Mouse (Mus musculus) kidney, embryonic 15.5 days (tissue): ENCODE data around the gene Cd47. TPM values are rescaled to one million over a fixed set of nuclear protein-coding genes. Genes with fewer than 3 reads are reported as not detected.
A peak's percentile ranks its signal among the peaks of the same experiment; 100 is the strongest.

Experiments
- ATAC-seq: fragments of 200-750 bp; cut with Nextera tagmentation; replicated peaks from 2 replicates; pipeline ENCODE4 v1.8.0; 2017; ENCODE audit warnings: moderate TSS enrichment; ENCODE audit not compliant: low FRiP score
- H3K27ac ChIP-seq: fragments of 300-500 bp; sonication (generic); 2 replicates; pipeline ENCODE4 v1.5.1; 2015; ENCODE audit warnings: mild to moderate bottlenecking, inconsistent platforms
- H3K27me3 ChIP-seq: fragments of 300-500 bp; sonication (generic); 2 replicates; pipeline ENCODE4 v1.6.1; 2015; ENCODE audit warnings: inconsistent platforms
- H3K36me3 ChIP-seq: fragments of 300-500 bp; sonication (generic); 2 replicates; pipeline ENCODE4 v1.6.1; 2015; ENCODE audit warnings: inconsistent platforms
- H3K4me1 ChIP-seq: fragments of 300-500 bp; sonication (generic); 2 replicates; pipeline ENCODE4 v1.6.1; 2015; ENCODE audit warnings: inconsistent platforms
- H3K4me2 ChIP-seq: fragments of 300-500 bp; sonication (generic); 2 replicates; pipeline ENCODE4 v1.6.1; 2015; ENCODE audit warnings: moderate library complexity, mild to moderate bottlenecking, inconsistent platforms
- H3K4me3 ChIP-seq: fragments of 300-500 bp; sonication (generic); replicated peaks from 2 replicates; pipeline ENCODE4 v1.5.1; 2015; ENCODE audit warnings: mild to moderate bottlenecking, inconsistent platforms
- H3K9ac ChIP-seq: fragments of 300-500 bp; sonication (generic); 2 replicates; pipeline ENCODE4 v1.6.1; 2015; ENCODE audit warnings: mild to moderate bottlenecking, inconsistent platforms
- H3K9me3 ChIP-seq: fragments of 300-500 bp; sonication (generic); replicated peaks from 2 replicates; pipeline ENCODE4 v1.6.1; 2016; ENCODE audit warnings: inconsistent platforms
- WGBS: fragments of 180-500 bp; shearing (Covaris S2); methylation state at CpG from one replicate; pipeline ENCODE4 v1.1.7; 2015; ENCODE audit warnings: mixed read lengths; 5-methylcytosine and 5-hydroxymethylcytosine counted together
- polyA plus RNA-seq: library from polyadenylated mRNA; unstranded; fragments of >200 nt; fragmentation: Nextera tagmentation; extraction: Ambion mirVana; gene quantifications from 2 replicates; pipeline ENCODE4 v1.2.1, GENCODE M21; 2015

Gene Cd47
- polyA plus RNA-seq, 1 experiment from 2014 or later, result 78.3 TPM

DNA sequence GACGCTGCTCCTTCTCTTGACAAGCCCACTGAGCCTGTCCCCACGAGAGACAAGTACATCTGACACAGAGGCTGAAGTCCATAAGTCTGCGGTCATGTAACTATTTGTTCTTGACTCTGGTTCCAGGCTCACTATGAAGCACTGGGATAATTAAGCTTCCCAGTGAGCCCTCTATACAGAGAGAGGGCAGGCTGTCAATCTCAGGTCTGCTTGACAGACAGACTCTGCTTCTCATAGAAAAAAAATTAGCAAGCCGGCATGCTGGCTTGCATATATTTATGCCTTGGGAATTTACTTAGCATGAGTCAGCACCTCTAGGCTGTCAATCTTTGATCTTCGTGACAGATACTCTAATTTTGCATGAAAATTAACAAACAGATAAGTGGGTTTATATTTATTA lies 136.5 kb downstream of the Cd47 start:
- Histone ChIP-seq H3K27ac (no peak overlapping the region), H3K9me3 (no peaks in the 10 kb centered on the region), H3K27me3 (no peaks in the 10 kb centered on the region), H3K4me1 (peaks cover 19% of the 10 kb centered on the region), H3K4me3 (no peak overlapping the region), H3K36me3 (no peaks in the 10 kb centered on the region), H3K9ac (no peak overlapping the region), H3K4me2 (no peak overlapping the region)
- 62% methylated on average over 5 of the region's 5 CpGs for WGBS
- no peak for ATAC-seq

DNA sequence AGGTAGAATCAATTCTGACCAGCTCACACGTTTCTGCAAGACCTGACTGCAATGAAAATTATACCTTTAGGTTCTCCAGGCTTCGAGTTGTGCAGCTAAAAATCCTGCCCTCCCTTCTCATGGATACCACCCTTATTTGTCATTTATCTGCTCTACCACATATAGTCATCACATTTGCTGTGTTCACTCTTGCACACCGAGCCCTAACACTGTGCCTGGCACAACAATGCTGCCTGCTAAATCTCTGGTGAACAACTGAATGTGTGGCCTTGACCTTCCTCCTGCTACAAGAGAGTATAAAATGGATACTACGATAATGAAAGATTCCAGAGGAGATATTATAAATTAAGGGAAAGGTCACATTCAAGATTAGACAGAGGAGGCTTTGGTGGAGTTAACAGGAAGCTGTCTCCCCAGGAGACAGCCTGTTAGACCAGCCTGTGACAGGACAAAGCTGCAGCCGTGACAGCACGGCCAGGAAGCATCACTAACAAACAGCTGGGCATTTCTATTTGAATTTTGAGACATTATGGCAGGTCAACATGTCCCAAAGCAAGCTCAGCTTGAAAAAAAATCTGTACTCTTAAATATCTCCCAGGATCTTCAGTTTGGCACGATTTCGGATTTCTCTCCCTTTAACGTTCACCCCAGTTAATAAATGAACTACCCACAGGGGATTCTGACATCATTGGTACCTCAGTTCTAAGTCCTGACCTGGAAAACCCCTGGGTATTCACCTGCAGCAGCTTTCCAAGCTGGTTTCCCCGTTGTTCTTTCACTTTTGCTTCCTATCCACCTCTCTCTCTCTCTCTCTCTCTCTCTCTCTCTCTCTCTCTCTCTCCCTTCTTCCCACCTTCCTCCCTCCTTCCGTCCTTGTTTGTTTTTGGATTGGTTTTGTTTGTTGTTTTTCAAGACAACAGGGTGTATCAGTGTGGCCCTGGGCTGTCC lies 137.2 kb downstream of the Cd47 start:
- Histone ChIP-seq H3K9ac (no peak overlapping the region), H3K4me3 (no peak overlapping the region), H3K4me2 (0 out of 2 replicates have a peak overlapping the region, but pooled peaks have one; percentile 9), H3K9me3 (no peaks in the 10 kb centered on the region), H3K27ac (peak overlapping the region; percentile 18; the same call in 1 of the 2 replicates), H3K36me3 (no peaks in the 10 kb centered on the region), H3K27me3 (no peaks in the 10 kb centered on the region), H3K4me1 (peaks cover 19% of the 10 kb centered on the region)
- WGBS, result 40% methylated on average over 11 of the region's 11 CpGs
- ATAC-seq, result no peak; the same call in 1 of the 2 replicates

DNA sequence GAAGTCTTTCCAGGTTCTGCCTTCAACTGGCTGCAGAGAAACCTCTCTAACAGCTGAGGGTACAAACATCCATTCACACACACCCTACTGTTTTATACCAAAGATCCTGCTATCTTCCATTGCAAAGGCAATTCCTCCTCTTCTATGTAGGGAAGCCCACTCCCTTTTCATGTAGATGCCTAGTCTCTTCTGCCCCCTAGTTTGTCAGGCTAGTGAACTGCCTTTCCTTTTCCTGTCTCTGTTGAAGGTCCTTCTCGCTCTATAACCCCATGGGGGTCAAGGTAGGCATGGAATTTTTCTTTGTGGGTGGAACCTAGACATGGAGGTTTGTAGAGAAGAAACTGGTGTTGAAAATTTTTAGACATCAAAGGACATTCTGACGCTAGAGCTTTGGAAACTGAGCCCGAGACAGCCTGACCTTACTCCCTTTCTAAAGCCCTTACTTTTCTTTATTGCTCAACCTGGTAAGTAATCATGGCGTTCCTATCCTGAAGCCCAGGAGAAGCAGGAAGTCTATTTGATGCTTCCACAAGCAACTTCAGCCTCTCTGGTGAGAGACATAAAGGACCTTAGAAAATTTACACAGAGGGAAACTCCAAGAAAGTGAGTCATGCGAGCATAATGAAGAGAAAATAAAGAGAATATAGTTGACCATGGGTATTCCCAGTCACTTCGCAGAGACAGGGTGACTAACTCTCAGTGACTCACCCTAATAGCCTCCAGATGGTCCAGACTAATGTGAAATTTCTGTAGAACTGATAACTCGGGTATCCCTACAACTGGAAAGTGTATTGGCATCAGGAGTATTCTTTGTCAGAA lies 138.4 kb downstream of the Cd47 start:
- no peak for ATAC-seq

DNA sequence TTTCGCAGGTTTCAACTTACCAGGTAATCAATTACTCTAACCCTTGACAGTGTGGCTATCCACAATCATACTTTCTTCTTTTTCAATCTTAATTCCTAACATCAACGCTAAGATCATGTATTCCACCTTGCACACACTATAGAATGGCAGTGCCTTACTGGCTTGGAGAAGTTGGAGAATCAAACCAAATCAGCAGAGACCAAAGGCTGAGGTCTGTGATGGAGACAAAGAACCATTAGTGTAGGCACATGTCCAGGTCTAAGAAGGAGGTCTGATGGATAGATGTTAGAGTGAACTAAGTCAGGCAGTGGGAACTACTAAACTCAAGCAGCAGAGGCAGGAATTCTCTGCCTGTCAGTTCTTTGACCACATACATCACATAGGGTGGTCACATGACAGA lies 139.0 kb downstream of the Cd47 start:
- Histone ChIP-seq H3K9me3 (no peaks in the 10 kb centered on the region), H3K27ac (no peak overlapping the region), H3K9ac (no peak overlapping the region), H3K4me1 (peaks cover 10% of the 10 kb centered on the region), H3K36me3 (no peaks in the 10 kb centered on the region), H3K27me3 (no peaks in the 10 kb centered on the region), H3K4me3 (no peak overlapping the region), H3K4me2 (no peak overlapping the region)
- 91% methylated on average over 2 of the region's 2 CpGs for WGBS
- ATAC-seq, result no peak

More for the DNA sequence above, 138.4 kb downstream of the Cd47 start:
- Histone ChIP-seq H3K4me1 (peaks cover 10% of the 10 kb centered on the region), H3K36me3 (no peaks in the 10 kb centered on the region), H3K4me2 (no peak overlapping the region), H3K27ac (0 out of 2 replicates have a peak overlapping the region, but pooled peaks have one; percentile 22), H3K27me3 (no peaks in the 10 kb centered on the region), H3K9ac (no peak overlapping the region), H3K9me3 (no peaks in the 10 kb centered on the region), H3K4me3 (no peak overlapping the region)
- WGBS, result 76% methylated on average over 7 of the region's 7 CpGs

DNA sequence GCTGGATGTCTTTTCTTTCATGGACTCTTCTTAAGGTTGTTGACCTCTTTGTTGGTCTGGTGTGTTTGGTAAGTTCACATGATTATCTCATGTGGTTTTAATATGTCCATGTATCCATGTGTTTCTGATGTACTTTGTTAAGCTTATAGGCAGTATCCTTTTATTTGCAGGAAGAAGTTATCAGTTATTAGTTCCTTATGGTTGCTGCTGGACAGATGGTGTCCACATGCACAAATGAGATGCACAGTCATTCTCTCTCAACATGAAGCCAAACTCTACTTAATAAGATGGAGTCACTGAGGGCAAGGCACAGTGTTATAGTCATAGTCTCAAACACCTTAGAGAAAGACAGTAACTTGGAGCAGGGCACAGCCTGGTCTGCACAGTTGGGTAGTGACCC lies 140.1 kb downstream of the Cd47 start:
- H3K4me1 ChIP-seq, result peaks cover 10% of the 10 kb centered on the region
- no peak for ATAC-seq

DNA sequence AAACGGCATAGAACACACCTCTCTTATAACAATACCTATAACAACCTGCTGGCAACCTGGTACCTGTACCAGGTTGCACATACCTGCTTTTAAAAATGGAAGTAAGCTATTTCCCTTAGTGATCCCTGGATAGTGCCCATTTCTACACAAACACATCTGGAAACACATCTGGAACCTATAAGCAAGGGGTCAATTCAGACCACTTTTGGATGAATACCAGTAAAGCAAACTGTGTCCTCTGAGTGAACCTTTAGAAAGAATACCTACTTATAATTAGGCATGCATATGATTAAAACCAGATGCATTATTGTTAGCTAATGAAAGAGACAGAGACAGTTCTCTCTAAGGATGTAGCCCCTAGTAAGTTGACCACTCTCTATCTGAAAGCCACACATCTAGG lies 140.7 kb downstream of the Cd47 start:
- Histone ChIP-seq H3K4me1 (peaks cover 10% of the 10 kb centered on the region), H3K36me3 (no peaks in the 10 kb centered on the region), H3K4me3 (no peak overlapping the region), H3K27me3 (no peaks in the 10 kb centered on the region), H3K9ac (no peak overlapping the region), H3K27ac (no peak overlapping the region), H3K9me3 (no peaks in the 10 kb centered on the region), H3K4me2 (no peak overlapping the region)
- ATAC-seq, result no peak
- WGBS, result 85% methylated on average over 1 of the region's 1 CpGs

More for the DNA sequence above, 140.1 kb downstream of the Cd47 start:
- H3K36me3 ChIP-seq, result no peaks in the 10 kb centered on the region
- no peak overlapping the region for H3K9ac ChIP-seq
- no peak overlapping the region for H3K27ac ChIP-seq
- H3K4me3 ChIP-seq, result no peak overlapping the region
- H3K4me2 ChIP-seq, result no peak overlapping the region
- H3K9me3 ChIP-seq, result no peaks in the 10 kb centered on the region
- no peaks in the 10 kb centered on the region for H3K27me3 ChIP-seq

DNA sequence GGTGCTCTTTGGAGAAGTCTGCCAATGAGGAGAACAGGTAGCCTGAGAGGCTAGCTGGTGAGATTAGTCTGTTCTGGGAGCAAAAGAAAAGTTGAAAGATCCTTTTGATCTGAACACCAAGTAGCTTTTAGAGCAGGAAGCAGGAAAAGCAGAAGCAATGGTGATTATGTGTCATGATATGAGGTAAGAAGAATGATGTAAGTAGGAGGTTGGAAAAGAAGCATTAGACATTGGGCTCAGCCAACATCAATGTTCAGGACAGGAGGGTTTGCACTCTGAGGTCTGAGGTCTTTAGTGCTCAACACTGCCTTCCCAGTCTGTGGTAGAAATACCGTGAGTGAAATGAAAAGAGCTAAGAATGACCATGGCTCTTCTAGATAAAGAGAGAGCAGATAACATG lies 143.4 kb downstream of the Cd47 start:
- 80% methylated on average over 1 of the region's 1 CpGs for WGBS
- no peak for ATAC-seq
- Histone ChIP-seq H3K27me3 (no peaks in the 10 kb centered on the region), H3K4me3 (no peak overlapping the region), H3K4me1 (peaks cover 6% of the 10 kb centered on the region; the same call in 1 of the 2 replicates), H3K36me3 (no peaks in the 10 kb centered on the region), H3K9me3 (no peaks in the 10 kb centered on the region), H3K9ac (no peak overlapping the region), H3K4me2 (no peak overlapping the region), H3K27ac (no peak overlapping the region)

DNA sequence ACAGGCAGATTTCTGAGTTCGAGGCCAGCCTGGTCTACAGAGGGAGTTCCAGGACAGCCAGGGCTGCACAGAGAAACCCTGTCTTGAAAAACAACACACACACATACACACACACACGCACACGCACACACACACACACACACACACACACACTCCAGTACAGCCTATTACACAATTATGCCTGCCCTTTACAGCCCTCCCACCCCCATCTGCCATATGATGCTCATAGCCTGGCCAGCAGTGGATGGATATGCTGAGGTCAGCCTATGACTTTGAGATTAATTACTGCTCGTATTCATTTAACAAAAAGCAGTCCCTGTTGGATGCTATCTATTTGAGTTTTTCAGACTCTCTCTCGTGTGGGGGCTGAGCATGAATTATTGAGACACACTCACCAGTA lies 144.8 kb downstream of the Cd47 start:
- no peak overlapping the region for H3K4me2 ChIP-seq
- H3K4me3 ChIP-seq, result no peak overlapping the region
- H3K27me3 ChIP-seq, result no peaks in the 10 kb centered on the region
- no peak overlapping the region for H3K27ac ChIP-seq
- H3K9me3 ChIP-seq, result no peaks in the 10 kb centered on the region
- no peak for ATAC-seq
- H3K9ac ChIP-seq, result no peak overlapping the region
- WGBS, result 70% methylated on average over 5 of the region's 5 CpGs
- H3K36me3 ChIP-seq, result no peaks in the 10 kb centered on the region
- H3K4me1 ChIP-seq, result peaks cover 6% of the 10 kb centered on the region; the same call in 1 of the 2 replicates

DNA sequence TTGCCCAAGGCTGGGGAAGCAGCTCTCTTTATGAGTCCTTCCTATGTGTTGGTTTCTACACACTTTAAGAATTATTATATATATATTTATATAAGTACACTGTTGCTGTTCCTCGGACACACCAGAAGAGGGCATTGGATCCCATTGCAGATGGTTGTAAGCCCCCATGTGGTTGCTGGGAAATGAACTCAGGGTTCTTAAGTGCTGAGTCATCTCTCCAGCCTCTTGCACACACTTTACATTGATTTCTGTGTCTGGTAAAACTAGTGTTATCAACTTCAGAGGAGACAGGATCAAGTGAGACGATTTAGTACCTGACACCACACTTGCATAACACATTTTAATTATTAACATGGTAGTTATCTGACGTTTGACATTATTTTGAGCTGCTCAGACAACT lies 146.7 kb downstream of the Cd47 start:
- Histone ChIP-seq H3K27me3 (no peaks in the 10 kb centered on the region), H3K9ac (no peak overlapping the region), H3K36me3 (no peaks in the 10 kb centered on the region), H3K4me3 (no peak overlapping the region), H3K9me3 (no peaks in the 10 kb centered on the region), H3K4me2 (no peak overlapping the region), H3K4me1 (peaks cover 15% of the 10 kb centered on the region), H3K27ac (no peak overlapping the region)
- ATAC-seq, result no peak
- 73% methylated on average over 3 of the region's 3 CpGs for WGBS

DNA sequence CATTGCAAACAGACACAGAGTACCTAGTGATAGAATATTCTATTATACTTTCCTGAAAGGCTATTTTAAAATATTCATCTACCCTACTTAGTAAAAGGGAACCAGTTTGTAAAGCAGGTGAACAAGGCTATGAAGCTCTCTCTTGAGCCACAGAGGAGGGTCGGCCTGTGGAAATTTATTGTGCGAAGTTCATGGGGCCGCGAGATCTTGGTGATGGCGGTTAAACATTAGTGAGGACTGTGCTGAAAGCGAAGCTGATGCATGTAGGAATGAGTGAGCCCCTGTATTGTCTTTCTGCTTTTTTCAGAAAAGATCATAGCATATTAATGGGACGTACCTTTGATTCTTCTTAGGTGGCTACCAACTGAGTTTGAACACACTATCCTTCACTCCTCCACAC lies 147.3 kb downstream of the Cd47 start:
- no peak overlapping the region for H3K27ac ChIP-seq
- ATAC-seq, result peak; percentile 66
- H3K27me3 ChIP-seq, result no peaks in the 10 kb centered on the region
- no peak overlapping the region for H3K9ac ChIP-seq
- H3K4me2 ChIP-seq, result no peak overlapping the region
- H3K4me3 ChIP-seq, result no peak overlapping the region
- 61% methylated on average over 7 of the region's 7 CpGs for WGBS
- H3K4me1 ChIP-seq, result peaks cover 19% of the 10 kb centered on the region
- no peaks in the 10 kb centered on the region for H3K9me3 ChIP-seq
- H3K36me3 ChIP-seq, result no peaks in the 10 kb centered on the region

DNA sequence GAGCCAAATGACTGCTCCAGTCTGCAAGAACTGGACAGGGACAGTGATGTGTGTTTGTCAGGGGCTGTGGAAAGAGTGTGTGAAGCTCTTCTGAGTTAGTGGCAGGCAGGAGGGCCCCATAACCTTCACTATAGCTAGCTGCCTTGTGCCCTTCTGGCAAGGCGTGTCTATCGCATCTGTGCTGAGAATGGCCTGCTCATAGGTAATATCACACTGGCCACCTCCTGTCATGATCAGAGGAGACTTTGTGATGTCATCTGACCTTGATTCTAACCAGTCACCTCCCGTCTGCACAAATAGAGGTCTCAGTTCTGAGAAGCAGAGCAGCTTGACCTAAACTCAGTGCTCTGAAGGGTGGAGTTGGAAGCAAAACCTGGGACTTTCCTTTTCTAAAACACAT lies 148.0 kb downstream of the Cd47 start:
- H3K9me3 ChIP-seq, result no peaks in the 10 kb centered on the region
- H3K9ac ChIP-seq, result no peak overlapping the region
- H3K36me3 ChIP-seq, result no peaks in the 10 kb centered on the region
- WGBS, result 81% methylated on average over 3 of the region's 3 CpGs
- peaks cover 19% of the 10 kb centered on the region for H3K4me1 ChIP-seq
- no peak overlapping the region for H3K4me3 ChIP-seq
- H3K4me2 ChIP-seq, result no peak overlapping the region
- H3K27ac ChIP-seq, result 0 out of 2 replicates have a peak overlapping the region, but pooled peaks have one; percentile 25
- no peak for ATAC-seq
- H3K27me3 ChIP-seq, result no peaks in the 10 kb centered on the region

DNA sequence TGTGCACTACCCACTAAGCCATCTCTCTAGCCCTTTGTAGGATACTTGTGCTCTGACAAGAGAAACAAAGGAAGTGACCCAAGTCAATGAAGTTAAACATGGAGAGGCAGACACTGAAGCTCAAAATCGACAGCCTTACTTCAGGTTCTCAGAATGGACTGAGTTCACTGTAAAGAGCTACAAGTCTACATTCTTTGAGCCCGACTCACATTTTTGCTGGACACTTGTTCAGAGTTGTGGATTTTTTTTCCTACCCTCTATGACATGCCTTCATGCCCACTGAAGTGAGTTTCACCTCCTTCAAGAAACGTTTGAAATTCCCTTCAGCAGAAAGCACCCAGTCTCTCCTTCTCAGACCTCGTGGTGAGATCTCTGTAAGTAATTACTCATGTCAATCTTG lies 148.9 kb downstream of the Cd47 start:
- Histone ChIP-seq H3K9me3 (no peaks in the 10 kb centered on the region), H3K36me3 (no peaks in the 10 kb centered on the region), H3K4me1 (peaks cover 24% of the 10 kb centered on the region), H3K27ac (no peak overlapping the region), H3K9ac (no peak overlapping the region), H3K4me3 (no peak overlapping the region), H3K27me3 (no peaks in the 10 kb centered on the region), H3K4me2 (no peak overlapping the region)
- ATAC-seq, result no peak
- WGBS, result 71% methylated on average over 4 of the region's 4 CpGs
